Mouse (Mus musculus) adrenal gland, postnatal 25 days (tissue): ENCODE measurements around the gene Slc13a2. TPM values are rescaled to one million over a fixed set of nuclear protein-coding genes. Genes with fewer than 3 reads are reported as not detected.
A peak's percentile ranks its signal among the peaks of the same experiment; 100 is the strongest.

ENCODE experiments used
- DNase-seq: peaks from one replicate; pipeline ENCODE4 v3.0.0; 2021; ENCODE audit warnings: mixed read lengths
- total RNA-seq: library from RNA; stranded (reverse); gene quantifications from 2 replicates; pipeline ENCODE4 v1.2.3, GENCODE M21; 2021

Slc13a2 gene
- total RNA-seq, 1 experiment from 2014 or later: not detected

- no peak for DNase-seq
Observed at GRCm38 (mm10) chr11:78434052-78434451, 12.0 kb upstream of the Slc13a2 start.

- DNase-seq: no peak
Observed at GRCm38 (mm10) chr11:78431176-78431575, 9.2 kb upstream of the Slc13a2 start.

GRCm38 (mm10) chr11:78430195-78430878, 8.3 kb upstream of the Slc13a2 start:
- no peak for DNase-seq

- no peak for DNase-seq
Observed at GRCm38 (mm10) chr11:78428309-78428708, 6.3 kb upstream of the Slc13a2 start.

- DNase-seq: no peak
Observed at GRCm38 (mm10) chr11:78427655-78428054, 5.6 kb upstream of the Slc13a2 start.

GRCm38 (mm10) chr11:78425572-78425971, 3.6 kb upstream of the Slc13a2 start:
- DNase-seq: no peak

- DNase-seq: peak; percentile 51
Observed at GRCm38 (mm10) chr11:78424352-78424751, 2.3 kb upstream of the Slc13a2 start.

- DNase-seq: no peak
Observed at GRCm38 (mm10) chr11:78421201-78422009, 612 bp downstream of the Slc13a2 start.

- DNase-seq: no peak
Observed at GRCm38 (mm10) chr11:78420263-78420889, 1.6 kb downstream of the Slc13a2 start.

GRCm38 (mm10) chr11:78416854-78417253, 5.2 kb downstream of the Slc13a2 start:
- no peak for DNase-seq

- DNase-seq: peak; percentile 43
Observed at GRCm38 (mm10) chr11:78412861-78413260, 9.2 kb downstream of the Slc13a2 start.

- DNase-seq: no peak
Observed at GRCm38 (mm10) chr11:78412324-78412850, 9.6 kb downstream of the Slc13a2 start.

- DNase-seq: peak; percentile 72
Observed at GRCm38 (mm10) chr11:78411606-78412323, 10.3 kb downstream of the Slc13a2 start.

GRCm38 (mm10) chr11:78408256-78409240, 13.5 kb downstream of the Slc13a2 start:
- no peak for DNase-seq

GRCm38 (mm10) chr11:78402062-78402461, 20.0 kb downstream of the Slc13a2 start:
- DNase-seq: no peak

GRCm38 (mm10) chr11:78401469-78401868, 20.5 kb downstream of the Slc13a2 start:
- no peak for DNase-seq

GRCm38 (mm10) chr11:78400936-78401335, 21.1 kb downstream of the Slc13a2 start:
- no peak for DNase-seq

GRCm38 (mm10) chr11:78399680-78400079, 22.3 kb downstream of the Slc13a2 start:
- peak; percentile 74 for DNase-seq

- no peak for DNase-seq
Observed at GRCm38 (mm10) chr11:78398212-78398611, 23.8 kb downstream of the Slc13a2 start.

- peak; percentile 79 for DNase-seq
Observed at GRCm38 (mm10) chr11:78397397-78397796, 24.6 kb downstream of the Slc13a2 start.

GRCm38 (mm10) chr11:78396950-78397349, 25.1 kb downstream of the Slc13a2 start:
- DNase-seq: no peak
